Mouse (Mus musculus): ENCODE results near the gene Htr7. TPM values are rescaled to one million over a fixed set of nuclear protein-coding genes. Genes with fewer than 3 reads are reported as not detected.

Htr7 gene
- polyA plus RNA-seq, 1 experiment from 2014 or later = 0.55 TPM

DNA sequence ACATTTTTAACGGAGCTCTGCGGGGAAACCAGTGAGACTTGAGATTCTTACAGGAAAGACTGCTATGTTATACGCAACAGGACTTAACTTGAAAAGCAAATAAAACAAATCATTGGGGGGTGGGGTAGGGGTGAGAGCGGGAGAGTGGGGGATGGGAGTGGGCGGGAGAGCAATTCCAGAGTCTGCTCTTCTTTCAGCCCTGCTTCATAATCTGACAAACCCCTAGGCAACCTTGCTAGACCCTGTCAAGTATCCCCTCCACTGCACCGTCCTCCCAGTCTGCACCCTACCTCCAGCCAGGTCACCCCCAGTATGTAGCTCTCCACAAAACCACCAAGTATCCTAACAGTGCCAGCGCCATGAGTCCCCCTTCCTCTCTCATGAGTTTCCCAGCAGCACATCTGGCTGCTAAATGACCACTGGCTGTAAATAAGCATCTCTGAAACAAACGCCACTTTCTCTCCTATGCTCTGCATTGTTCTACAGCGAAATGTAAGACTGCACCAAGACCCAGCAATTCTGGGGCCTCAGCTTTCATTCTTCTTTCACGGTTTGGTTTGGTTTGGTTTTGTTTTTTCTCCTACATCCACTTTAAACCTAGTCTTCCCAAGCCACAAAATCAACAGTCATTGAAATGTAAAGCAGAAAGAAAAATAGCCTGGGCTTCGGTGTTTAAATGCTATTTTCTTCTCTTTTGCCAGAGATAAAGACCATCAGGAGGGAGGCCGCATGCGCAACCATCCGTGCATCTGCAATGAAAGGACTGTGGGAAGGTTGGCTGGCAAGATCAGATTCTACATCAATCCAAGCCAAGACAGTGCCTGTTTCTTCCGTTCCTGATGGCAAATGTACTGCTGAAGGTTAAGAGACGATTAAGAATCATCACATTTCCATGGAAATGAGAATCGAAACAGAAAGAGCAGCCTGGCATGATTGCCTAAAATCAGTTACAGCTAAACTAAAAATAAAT is 54.5 kb downstream of the Htr7 start:
- Histone ChIP-seq H3K4me1 (ENCODE audit: control insufficient read depth, insufficient read depth, low read length) (no peaks in the 10 kb centered on the region), H3K4me2 (ENCODE audit: low read depth, low read length) (no peak overlapping the region)

DNA sequence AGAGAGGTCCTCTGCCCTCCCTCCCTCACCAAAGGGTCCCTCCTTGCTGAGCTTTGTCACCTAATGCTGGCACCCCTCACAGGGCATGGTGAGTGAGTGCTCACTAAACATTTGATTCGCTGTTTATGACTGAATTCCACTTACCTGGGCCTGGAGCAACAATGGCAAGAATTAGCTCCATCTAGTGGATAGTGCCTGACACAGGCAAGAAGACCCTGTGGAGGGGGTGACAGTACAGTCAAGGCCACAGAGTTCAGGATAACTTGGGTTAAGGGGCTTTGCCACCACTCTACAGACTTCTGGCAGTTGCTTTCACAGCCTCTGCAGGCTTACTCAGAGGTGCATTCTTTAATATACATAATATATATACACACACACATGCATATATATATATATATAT is 55.8 kb downstream of the Htr7 start:
- 30% methylated on average over 1 of the region's 1 CpGs for WGBS
- H3K4me2 ChIP-seq (ENCODE audit: low read depth, low read length) = no peak overlapping the region
- H3K9me3 ChIP-seq (replicated peaks; ENCODE audit: control insufficient read depth, low read length) = no peaks in the 10 kb centered on the region
- no peaks in the 10 kb centered on the region for H3K4me1 ChIP-seq (ENCODE audit: control insufficient read depth, insufficient read depth, low read length)
- no peaks in the 10 kb centered on the region for H3K36me3 ChIP-seq (replicated peaks; ENCODE audit: control insufficient read depth, insufficient read depth, low read depth, low read length)
- no peak overlapping the region for H3K9ac ChIP-seq (replicated peaks; ENCODE audit: low read length)
- DNase-seq (ENCODE audit: low spot score) (peak; percentile 17), ATAC-seq (replicated peaks; ENCODE audit: insufficient number of reproducible peaks, low FRiP score, low TSS enrichment, low read depth) (no peak)
- no peak overlapping the region for H3K4me3 ChIP-seq (ENCODE audit: low read depth, low read length)
- no peaks in the 10 kb centered on the region for H3K27me3 ChIP-seq (ENCODE audit: control insufficient read depth, insufficient read depth, low read length)
- H3K27ac ChIP-seq (replicated peaks; ENCODE audit: low read depth, low read length) = no peak overlapping the region

More for the DNA sequence above, 54.5 kb downstream of the Htr7 start:
- H3K4me3 ChIP-seq (ENCODE audit: low read depth, low read length) = no peak overlapping the region
- H3K9ac ChIP-seq (replicated peaks; ENCODE audit: low read length) = no peak overlapping the region
- H3K27me3 ChIP-seq (ENCODE audit: control insufficient read depth, insufficient read depth, low read length) = no peaks in the 10 kb centered on the region
- H3K27ac ChIP-seq (replicated peaks; ENCODE audit: low read depth, low read length) = no peak overlapping the region
- ATAC-seq (replicated peaks; ENCODE audit: insufficient number of reproducible peaks, low FRiP score, low TSS enrichment, low read depth) (no peak), DNase-seq (ENCODE audit: low spot score) (no peak)
- H3K9me3 ChIP-seq (replicated peaks; ENCODE audit: control insufficient read depth, low read length) = no peaks in the 10 kb centered on the region
- 59% methylated on average over 17 of the region's 17 CpGs for WGBS
- H3K36me3 ChIP-seq (replicated peaks; ENCODE audit: control insufficient read depth, insufficient read depth, low read depth, low read length) = no peaks in the 10 kb centered on the region

DNA sequence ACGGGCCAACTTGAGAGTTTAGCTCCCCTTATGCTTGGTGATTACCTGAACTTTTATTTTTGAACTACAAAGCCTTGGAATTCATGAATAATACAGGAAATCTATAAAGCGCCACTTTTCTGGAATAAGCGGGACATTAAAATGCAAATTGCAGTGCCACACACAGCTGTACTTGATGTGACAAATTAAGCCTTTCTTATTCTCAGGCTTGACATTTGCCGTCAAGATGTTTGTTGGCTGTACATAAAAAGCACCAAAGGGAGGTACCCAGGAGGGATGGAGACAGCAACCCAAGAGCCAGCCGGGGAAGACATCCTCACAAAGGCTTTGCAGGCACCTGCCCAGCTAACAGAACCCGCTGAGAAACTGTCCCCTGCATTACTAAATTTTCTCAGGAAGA is 56.4 kb downstream of the Htr7 start:
- H3K4me3 ChIP-seq (ENCODE audit: low read depth, low read length) = no peak overlapping the region
- H3K9me3 ChIP-seq (replicated peaks; ENCODE audit: control insufficient read depth, low read length) = no peaks in the 10 kb centered on the region
- H3K27ac ChIP-seq (replicated peaks; ENCODE audit: low read depth, low read length) = no peak overlapping the region
- H3K27me3 ChIP-seq (ENCODE audit: control insufficient read depth, insufficient read depth, low read length) = no peaks in the 10 kb centered on the region
- no peak overlapping the region for H3K4me2 ChIP-seq (ENCODE audit: low read depth, low read length)
- no peak for DNase-seq (ENCODE audit: low spot score)
- 74% methylated on average over 6 of the region's 6 CpGs for WGBS
- no peak for ATAC-seq (replicated peaks; ENCODE audit: insufficient number of reproducible peaks, low FRiP score, low TSS enrichment, low read depth)
- H3K36me3 ChIP-seq (replicated peaks; ENCODE audit: control insufficient read depth, insufficient read depth, low read depth, low read length) = no peaks in the 10 kb centered on the region
- no peaks in the 10 kb centered on the region for H3K4me1 ChIP-seq (ENCODE audit: control insufficient read depth, insufficient read depth, low read length)
- no peak overlapping the region for H3K9ac ChIP-seq (replicated peaks; ENCODE audit: low read length)

DNA sequence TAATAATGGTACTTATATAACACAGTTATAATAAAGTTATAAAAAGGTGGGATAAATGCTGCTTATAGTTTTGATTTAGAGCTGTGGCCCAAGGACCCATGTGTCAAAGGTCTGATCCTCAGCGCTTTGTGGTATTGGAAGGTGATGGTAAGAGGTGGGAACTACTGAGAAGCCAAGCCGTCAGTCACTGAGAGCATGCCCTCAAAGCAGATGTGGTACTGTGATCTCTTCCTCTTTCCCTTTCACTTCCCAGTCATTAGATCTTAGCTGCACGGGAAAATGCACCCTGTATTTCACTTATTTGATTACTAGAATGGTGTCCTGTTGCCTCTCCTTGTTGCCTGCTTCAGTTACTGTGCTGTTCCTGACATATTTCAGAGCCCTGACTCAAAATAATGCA is 59.9 kb downstream of the Htr7 start:
- Histone ChIP-seq H3K27me3 (ENCODE audit: control insufficient read depth, insufficient read depth, low read length) (no peaks in the 10 kb centered on the region), H3K4me2 (ENCODE audit: low read depth, low read length) (no peak overlapping the region), H3K36me3 (replicated peaks; ENCODE audit: control insufficient read depth, insufficient read depth, low read depth, low read length) (no peaks in the 10 kb centered on the region), H3K9ac (replicated peaks; ENCODE audit: low read length) (no peak overlapping the region), H3K4me1 (ENCODE audit: control insufficient read depth, insufficient read depth, low read length) (no peaks in the 10 kb centered on the region), H3K9me3 (replicated peaks; ENCODE audit: control insufficient read depth, low read length) (no peaks in the 10 kb centered on the region), H3K27ac (replicated peaks; ENCODE audit: low read depth, low read length) (no peak overlapping the region), H3K4me3 (ENCODE audit: low read depth, low read length) (no peak overlapping the region)
- DNase-seq (ENCODE audit: low spot score) (no peak), ATAC-seq (replicated peaks; ENCODE audit: insufficient number of reproducible peaks, low FRiP score, low TSS enrichment, low read depth) (no peak)
- WGBS = 71% methylated on average over 3 of the region's 3 CpGs

DNA sequence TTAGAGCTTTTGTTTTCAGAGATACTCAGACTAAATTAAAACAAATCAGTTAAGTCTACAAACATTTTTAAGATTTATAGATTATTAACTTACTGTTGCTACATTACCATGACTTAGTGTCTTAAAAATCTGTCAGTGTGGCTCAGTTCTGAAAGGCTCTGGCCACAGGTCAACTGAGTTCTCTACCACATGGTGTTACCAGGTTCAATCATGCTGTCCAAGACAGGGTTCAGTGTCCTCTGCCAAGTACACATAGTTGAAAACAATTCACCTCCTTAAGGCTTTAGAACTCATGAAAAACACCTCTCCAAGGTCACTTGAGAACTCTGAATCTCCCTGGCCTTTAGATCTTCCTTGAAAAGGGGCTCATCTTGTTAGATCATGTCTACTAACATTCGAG is 69.8 kb downstream of the Htr7 start:
- no peak overlapping the region for H3K4me3 ChIP-seq (ENCODE audit: low read depth, low read length)

DNA sequence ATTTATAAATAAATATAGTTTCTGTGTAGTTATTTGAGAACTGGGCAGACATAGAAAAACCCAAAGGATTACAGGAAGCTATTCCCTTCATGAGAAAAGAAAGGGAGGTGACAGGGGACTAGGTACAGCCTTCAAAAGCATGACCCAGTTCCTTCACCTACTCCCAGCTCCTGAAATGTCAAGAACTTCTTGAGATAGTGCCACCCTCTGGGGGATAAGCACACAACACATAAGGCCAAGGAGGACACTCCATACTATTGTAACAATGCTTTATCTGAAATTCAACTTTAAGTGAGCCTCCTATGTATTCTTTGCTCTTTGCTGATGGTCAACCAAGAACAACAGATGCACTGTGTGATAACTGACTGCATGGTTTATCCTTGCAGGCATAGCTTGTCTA is 82.6 kb downstream of the Htr7 start:
- Histone ChIP-seq H3K9me3 (replicated peaks; ENCODE audit: control insufficient read depth, low read length) (no peaks in the 10 kb centered on the region), H3K4me2 (ENCODE audit: low read depth, low read length) (no peak overlapping the region), H3K36me3 (replicated peaks; ENCODE audit: control insufficient read depth, insufficient read depth, low read depth, low read length) (no peaks in the 10 kb centered on the region), H3K27ac (replicated peaks; ENCODE audit: low read depth, low read length) (no peak overlapping the region), H3K4me1 (ENCODE audit: control insufficient read depth, insufficient read depth, low read length) (no peaks in the 10 kb centered on the region), H3K9ac (replicated peaks; ENCODE audit: low read length) (no peak overlapping the region), H3K27me3 (ENCODE audit: control insufficient read depth, insufficient read depth, low read length) (no peaks in the 10 kb centered on the region), H3K4me3 (ENCODE audit: low read depth, low read length) (no peak overlapping the region)
- DNase-seq (ENCODE audit: low spot score) = no peak
- ATAC-seq (replicated peaks; ENCODE audit: insufficient number of reproducible peaks, low FRiP score, low TSS enrichment, low read depth) = no peak

More for the DNA sequence above, 69.8 kb downstream of the Htr7 start:
- 76% methylated on average over 1 of the region's 1 CpGs for WGBS
- Histone ChIP-seq H3K4me1 (ENCODE audit: control insufficient read depth, insufficient read depth, low read length) (no peaks in the 10 kb centered on the region), H3K9ac (replicated peaks; ENCODE audit: low read length) (no peak overlapping the region), H3K27ac (replicated peaks; ENCODE audit: low read depth, low read length) (no peak overlapping the region), H3K4me2 (ENCODE audit: low read depth, low read length) (no peak overlapping the region), H3K36me3 (replicated peaks; ENCODE audit: control insufficient read depth, insufficient read depth, low read depth, low read length) (no peaks in the 10 kb centered on the region), H3K9me3 (replicated peaks; ENCODE audit: control insufficient read depth, low read length) (no peaks in the 10 kb centered on the region), H3K27me3 (ENCODE audit: control insufficient read depth, insufficient read depth, low read length) (no peaks in the 10 kb centered on the region)
- ATAC-seq (replicated peaks; ENCODE audit: insufficient number of reproducible peaks, low FRiP score, low TSS enrichment, low read depth) (no peak), DNase-seq (ENCODE audit: low spot score) (no peak)

DNA sequence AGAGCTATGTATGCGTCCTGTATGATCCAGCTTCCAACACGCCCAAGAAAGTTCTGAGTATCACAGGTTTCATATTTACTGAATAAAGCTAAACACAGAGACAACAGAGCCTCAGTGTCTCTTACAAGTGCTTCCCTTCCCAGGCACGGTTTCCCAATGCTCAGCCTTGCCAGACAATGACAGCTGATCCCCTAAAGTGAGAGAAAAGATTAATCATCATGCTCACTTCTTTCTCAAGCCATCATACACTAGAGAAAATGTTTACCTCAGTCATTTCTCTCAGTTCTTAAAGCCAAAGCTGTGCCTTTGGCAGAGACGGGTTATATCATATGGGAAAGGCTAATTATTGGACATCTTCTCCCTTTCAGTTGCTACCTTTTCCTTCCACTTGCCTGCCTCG is 99.7 kb downstream of the Htr7 start:
- WGBS = 75% methylated on average over 5 of the region's 5 CpGs

DNA sequence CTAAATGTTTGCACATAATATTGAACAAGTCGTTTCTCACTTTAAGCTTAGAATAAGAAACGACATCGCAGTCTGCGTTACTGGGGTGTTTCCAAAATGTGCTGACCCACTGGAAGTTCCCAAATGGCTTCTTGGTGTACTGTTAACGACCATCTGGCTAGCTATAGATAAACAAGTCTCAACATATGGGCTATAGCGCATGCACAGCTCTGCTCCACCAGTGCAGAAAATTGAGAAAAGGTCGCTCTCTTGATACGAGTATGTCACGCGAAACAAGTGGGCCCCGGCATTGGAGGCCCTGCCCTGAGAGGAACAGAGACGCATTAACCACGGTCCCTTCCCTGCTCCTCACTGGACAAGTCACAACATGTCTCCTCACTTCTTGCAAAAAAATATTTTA is 101.6 kb downstream of the Htr7 start:
- H3K27me3 ChIP-seq (ENCODE audit: control insufficient read depth, insufficient read depth, low read length) = no peaks in the 10 kb centered on the region
- ATAC-seq (replicated peaks; ENCODE audit: insufficient number of reproducible peaks, low FRiP score, low TSS enrichment, low read depth) (no peak), DNase-seq (ENCODE audit: low spot score) (no peak)
- H3K4me1 ChIP-seq (ENCODE audit: control insufficient read depth, insufficient read depth, low read length) = no peaks in the 10 kb centered on the region
- no peaks in the 10 kb centered on the region for H3K36me3 ChIP-seq (replicated peaks; ENCODE audit: control insufficient read depth, insufficient read depth, low read depth, low read length)
- no peak overlapping the region for H3K9ac ChIP-seq (replicated peaks; ENCODE audit: low read length)
- WGBS = 89% methylated on average over 13 of the region's 13 CpGs
- H3K27ac ChIP-seq (replicated peaks; ENCODE audit: low read depth, low read length) = no peak overlapping the region
- H3K9me3 ChIP-seq (replicated peaks; ENCODE audit: control insufficient read depth, low read length) = no peaks in the 10 kb centered on the region
- H3K4me2 ChIP-seq (ENCODE audit: low read depth, low read length) = no peak overlapping the region
- H3K4me3 ChIP-seq (ENCODE audit: low read depth, low read length) = no peak overlapping the region

More for the DNA sequence above, 99.7 kb downstream of the Htr7 start:
- no peaks in the 10 kb centered on the region for H3K4me1 ChIP-seq (ENCODE audit: control insufficient read depth, insufficient read depth, low read length)
- ATAC-seq (replicated peaks; ENCODE audit: insufficient number of reproducible peaks, low FRiP score, low TSS enrichment, low read depth) = no peak
- no peaks in the 10 kb centered on the region for H3K27me3 ChIP-seq (ENCODE audit: control insufficient read depth, insufficient read depth, low read length)
- no peak overlapping the region for H3K27ac ChIP-seq (replicated peaks; ENCODE audit: low read depth, low read length)
- H3K9ac ChIP-seq (replicated peaks; ENCODE audit: low read length) = no peak overlapping the region
- no peaks in the 10 kb centered on the region for H3K36me3 ChIP-seq (replicated peaks; ENCODE audit: control insufficient read depth, insufficient read depth, low read depth, low read length)
- no peak for DNase-seq (ENCODE audit: low spot score)
- H3K9me3 ChIP-seq (replicated peaks; ENCODE audit: control insufficient read depth, low read length) = no peaks in the 10 kb centered on the region
- H3K4me3 ChIP-seq (ENCODE audit: low read depth, low read length) = no peak overlapping the region
- no peak overlapping the region for H3K4me2 ChIP-seq (ENCODE audit: low read depth, low read length)

All from embryonic facial prominence, embryonic 11.5 days (tissue).